Mouse (Mus musculus) hindbrain, embryonic 15.5 days (tissue): ENCODE measurements around the gene Tbc1d21. TPM values are rescaled to one million over a fixed set of nuclear protein-coding genes. Genes with fewer than 3 reads are reported as not detected.

Source experiments
- ATAC-seq: fragments of 200-750 bp; cut with Nextera tagmentation; 2 replicates; pipeline ENCODE4 v1.8.0; 2017; ENCODE audit warnings: low read depth, moderate number of reproducible peaks, moderate TSS enrichment; ENCODE audit not compliant: low FRiP score
- H3K27ac ChIP-seq: fragments of 300-500 bp; sonication (generic); replicated peaks from 2 replicates; pipeline ENCODE4 v1.5.1; 2015; ENCODE audit warnings: mild to moderate bottlenecking, inconsistent platforms
- H3K27me3 ChIP-seq: fragments of 300-500 bp; sonication (generic); 2 replicates; pipeline ENCODE4 v1.6.1; 2015; ENCODE audit warnings: control low read depth, inconsistent platforms
- H3K36me3 ChIP-seq: fragments of 300-500 bp; sonication (generic); 2 replicates; pipeline ENCODE4 v1.6.1; 2015; ENCODE audit warnings: control low read depth, inconsistent platforms
- H3K4me1 ChIP-seq: fragments of 300-500 bp; sonication (generic); replicated peaks from 2 replicates; pipeline ENCODE4 v1.6.1; 2015; ENCODE audit warnings: control low read depth, inconsistent platforms
- H3K4me2 ChIP-seq: fragments of 300-500 bp; sonication (generic); 2 replicates; pipeline ENCODE4 v1.6.1; 2015; ENCODE audit warnings: moderate library complexity, mild to moderate bottlenecking, inconsistent platforms
- H3K4me3 ChIP-seq: fragments of 300-500 bp; sonication (generic); 2 replicates; pipeline ENCODE4 v1.5.1; 2015; ENCODE audit warnings: mild to moderate bottlenecking, inconsistent platforms
- H3K9ac ChIP-seq: fragments of 300-500 bp; sonication (generic); 2 replicates; pipeline ENCODE4 v1.6.1; 2015; ENCODE audit warnings: inconsistent platforms
- H3K9me3 ChIP-seq: fragments of 300-500 bp; sonication (generic); 2 replicates; pipeline ENCODE4 v1.6.1; 2016; ENCODE audit warnings: control low read depth, inconsistent platforms
- WGBS: fragments of 180-500 bp; shearing (Covaris S2); methylation state at CpG from one replicate; pipeline ENCODE4 v1.1.7; 2015; 5-methylcytosine and 5-hydroxymethylcytosine counted together
- polyA plus RNA-seq: library from polyadenylated mRNA; unstranded; fragments of >200 nt; fragmentation: Nextera tagmentation; extraction: Ambion mirVana; gene quantifications from 2 replicates; pipeline ENCODE4 v1.2.1, GENCODE M21; 2015

Gene Tbc1d21
- polyA plus RNA-seq, 1 experiment from 2014 or later, result not detected

GRCm38 (mm10) chr9:58336650-58337281 lies 33.5 kb downstream of the Tbc1d21 start:
- Histone ChIP-seq H3K4me2 (no peak overlapping the region), H3K27ac (no peak overlapping the region), H3K9ac (no peak overlapping the region), H3K36me3 (no peaks in the 10 kb centered on the region), H3K27me3 (no peaks in the 10 kb centered on the region), H3K4me3 (no peak overlapping the region), H3K4me1 (no peaks in the 10 kb centered on the region), H3K9me3 (no peaks in the 10 kb centered on the region)
- WGBS, result 73% methylated on average over 8 of the region's 8 CpGs
- ATAC-seq, result no peak

DNA sequence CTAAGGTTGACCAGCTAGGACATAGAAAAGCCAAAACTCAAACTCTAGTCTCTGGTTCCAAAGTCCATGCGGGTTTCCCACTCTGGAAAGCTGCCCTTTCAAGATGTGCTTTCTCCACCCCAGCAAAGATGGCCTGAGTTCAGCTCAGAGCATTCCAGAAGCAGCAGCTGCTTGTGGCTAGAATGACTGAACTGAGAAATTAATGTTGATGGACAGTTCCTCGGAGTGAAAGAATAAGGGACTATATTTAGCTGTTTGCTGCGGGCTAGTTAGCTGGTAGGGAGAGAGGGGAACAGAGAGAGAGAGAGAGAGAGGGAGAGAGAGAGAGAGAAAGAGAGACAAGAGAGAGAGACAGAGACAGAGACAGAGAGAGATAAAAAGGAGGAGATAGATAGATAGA lies 39.0 kb downstream of the Tbc1d21 start:
- no peak overlapping the region for H3K27ac ChIP-seq
- peaks cover 5% of the 10 kb centered on the region; the same call in 1 of the 2 replicates for H3K4me1 ChIP-seq
- 56% methylated on average over 3 of the region's 3 CpGs for WGBS
- no peaks in the 10 kb centered on the region for H3K9me3 ChIP-seq
- no peak overlapping the region for H3K4me3 ChIP-seq
- no peak overlapping the region for H3K4me2 ChIP-seq
- H3K36me3 ChIP-seq, result no peaks in the 10 kb centered on the region
- no peaks in the 10 kb centered on the region for H3K27me3 ChIP-seq
- ATAC-seq, result no peak
- H3K9ac ChIP-seq, result no peak overlapping the region

GRCm38 (mm10) chr9:58330293-58330692 lies 40.0 kb downstream of the Tbc1d21 start:
- H3K4me3 ChIP-seq, result no peak overlapping the region
- ATAC-seq, result peak; percentile 91
- H3K27ac ChIP-seq, result no peak overlapping the region
- H3K9ac ChIP-seq, result no peak overlapping the region
- peaks cover 11% of the 10 kb centered on the region for H3K4me1 ChIP-seq
- no peaks in the 10 kb centered on the region for H3K9me3 ChIP-seq
- no peak overlapping the region for H3K4me2 ChIP-seq
- WGBS, result 27% methylated on average over 5 of the region's 5 CpGs
- no peaks in the 10 kb centered on the region for H3K36me3 ChIP-seq
- no peaks in the 10 kb centered on the region for H3K27me3 ChIP-seq

DNA sequence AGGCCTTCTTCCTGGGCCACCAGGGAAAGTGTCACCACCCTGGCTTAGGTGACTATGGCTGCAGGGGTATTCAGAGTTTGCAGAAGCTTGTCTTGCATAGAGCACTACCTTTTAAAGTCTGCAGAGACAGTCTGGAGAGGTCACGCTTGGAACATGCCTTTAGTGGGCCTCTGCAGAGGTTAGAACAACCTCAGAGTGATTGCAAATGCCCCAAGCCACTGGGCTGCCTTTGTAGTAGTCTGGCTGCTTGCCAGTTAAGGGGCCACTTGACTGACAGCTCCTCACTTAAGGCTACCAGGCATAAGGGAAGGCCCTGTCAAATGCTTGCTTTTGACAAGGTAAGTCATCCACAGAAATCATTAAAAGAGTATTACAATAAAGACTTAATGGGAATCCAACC lies 42.9 kb downstream of the Tbc1d21 start:
- Histone ChIP-seq H3K4me2 (no peak overlapping the region), H3K9me3 (no peaks in the 10 kb centered on the region), H3K4me3 (no peak overlapping the region), H3K36me3 (no peaks in the 10 kb centered on the region), H3K9ac (no peak overlapping the region), H3K27me3 (no peaks in the 10 kb centered on the region), H3K27ac (no peak overlapping the region), H3K4me1 (peaks cover 12% of the 10 kb centered on the region)
- 59% methylated on average over 1 of the region's 1 CpGs for WGBS
- no peak for ATAC-seq

- Histone ChIP-seq H3K9ac (no peak overlapping the region), H3K4me1 (peaks cover 12% of the 10 kb centered on the region), H3K36me3 (no peaks in the 10 kb centered on the region), H3K4me3 (no peak overlapping the region), H3K27me3 (no peaks in the 10 kb centered on the region), H3K27ac (no peak overlapping the region; the same call in 1 of the 2 replicates), H3K4me2 (no peak overlapping the region), H3K9me3 (no peaks in the 10 kb centered on the region)
- 34% methylated on average over 4 of the region's 4 CpGs for WGBS
- no peak for ATAC-seq
These were observed 43.6 kb downstream of the Tbc1d21 start for GRCm38 (mm10) chr9:58326477-58327180.

- Histone ChIP-seq H3K36me3 (no peaks in the 10 kb centered on the region), H3K27ac (no peak overlapping the region), H3K4me2 (no peak overlapping the region), H3K27me3 (no peaks in the 10 kb centered on the region), H3K9ac (no peak overlapping the region), H3K4me1 (peaks cover 18% of the 10 kb centered on the region), H3K9me3 (no peaks in the 10 kb centered on the region), H3K4me3 (no peak overlapping the region)
- ATAC-seq, result no peak
- WGBS, result 98% methylated on average over 3 of the region's 3 CpGs
These were observed 48.6 kb downstream of the Tbc1d21 start for GRCm38 (mm10) chr9:58321681-58322080.

- ATAC-seq, result no peak
These were observed 51.9 kb downstream of the Tbc1d21 start for GRCm38 (mm10) chr9:58318317-58318716.

DNA sequence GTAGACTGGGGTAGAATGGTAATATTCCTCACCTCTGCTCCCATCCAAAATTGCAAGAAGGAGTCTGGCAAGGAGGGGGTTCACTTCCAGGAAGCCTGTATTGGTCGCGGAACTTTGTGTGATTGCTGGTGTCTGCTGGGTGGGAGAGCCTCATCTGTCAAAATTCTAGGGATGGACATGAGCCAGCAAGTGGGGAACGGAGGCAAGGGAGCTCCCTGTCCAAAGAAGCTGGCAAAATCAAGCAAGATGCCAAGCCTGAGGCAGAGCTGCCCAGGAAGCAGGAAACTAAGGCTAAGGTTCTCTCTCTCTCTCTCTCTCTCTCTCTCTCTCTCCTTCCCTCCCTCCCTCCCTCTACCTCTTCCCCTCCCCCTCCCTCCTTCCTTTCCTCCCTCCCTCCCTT lies 52.9 kb downstream of the Tbc1d21 start:
- 50% methylated on average over 3 of the region's 3 CpGs for WGBS
- Histone ChIP-seq H3K4me3 (no peak overlapping the region), H3K4me1 (peaks cover 37% of the 10 kb centered on the region), H3K9ac (no peak overlapping the region), H3K36me3 (no peaks in the 10 kb centered on the region), H3K9me3 (no peaks in the 10 kb centered on the region), H3K27me3 (peaks cover 11% of the 10 kb centered on the region), H3K27ac (no peak overlapping the region), H3K4me2 (no peak overlapping the region)
- ATAC-seq, result no peak

More at GRCm38 (mm10) chr9:58318317-58318716, 51.9 kb downstream of the Tbc1d21 start:
- Histone ChIP-seq H3K4me2 (no peak overlapping the region), H3K9ac (no peak overlapping the region), H3K4me3 (no peak overlapping the region), H3K27me3 (peaks cover 4% of the 10 kb centered on the region; the same call in 1 of the 2 replicates), H3K4me1 (peaks cover 28% of the 10 kb centered on the region), H3K9me3 (no peaks in the 10 kb centered on the region), H3K27ac (no peak overlapping the region), H3K36me3 (no peaks in the 10 kb centered on the region)
- 84% methylated on average over 3 of the region's 3 CpGs for WGBS

DNA sequence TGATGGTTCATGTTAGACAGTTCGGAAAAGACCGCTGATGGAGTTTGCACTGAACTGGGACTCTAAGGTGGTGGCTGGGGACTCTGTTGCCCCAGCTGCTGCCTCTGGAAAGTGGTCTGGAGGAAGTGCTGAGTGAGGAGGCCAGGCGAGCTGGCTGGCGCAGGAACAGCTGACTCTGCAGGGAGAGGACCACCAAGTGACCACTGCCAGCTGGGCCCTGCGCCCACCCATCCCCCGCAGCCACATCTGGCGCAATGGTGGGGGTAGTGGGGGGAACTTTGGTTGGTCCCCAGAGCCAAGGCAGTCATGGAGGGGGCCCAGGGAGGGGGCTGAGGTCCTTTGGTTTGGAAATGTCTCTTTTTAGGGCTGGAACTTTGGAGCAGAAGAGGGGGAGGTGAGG lies 53.5 kb downstream of the Tbc1d21 start:
- no peaks in the 10 kb centered on the region for H3K9me3 ChIP-seq
- H3K4me2 ChIP-seq, result no peak overlapping the region
- no peaks in the 10 kb centered on the region for H3K36me3 ChIP-seq
- H3K9ac ChIP-seq, result no peak overlapping the region
- H3K4me3 ChIP-seq, result no peak overlapping the region
- no peak overlapping the region for H3K27ac ChIP-seq
- 59% methylated on average over 6 of the region's 7 CpGs for WGBS
- peaks cover 12% of the 10 kb centered on the region for H3K27me3 ChIP-seq
- H3K4me1 ChIP-seq, result peaks cover 43% of the 10 kb centered on the region
- ATAC-seq, result no peak

DNA sequence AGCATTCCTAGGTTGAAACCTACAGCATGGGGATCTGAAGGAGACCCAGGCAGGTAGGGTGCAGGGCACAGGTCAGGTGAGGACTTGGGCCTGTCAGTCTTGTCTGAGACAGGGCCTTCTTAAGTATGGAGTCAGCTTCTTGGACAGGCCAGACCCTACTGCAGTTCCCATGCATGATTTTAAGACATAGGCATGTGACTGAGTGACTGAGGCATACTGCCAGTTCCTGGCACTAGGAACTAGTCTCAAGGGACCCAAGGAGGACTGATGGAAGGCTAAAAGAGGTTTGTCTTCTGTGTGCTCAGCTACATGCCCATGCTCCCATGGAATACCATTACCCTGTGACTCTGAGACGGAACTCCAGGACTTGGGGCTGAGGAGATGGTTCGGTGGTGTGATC lies 54.4 kb downstream of the Tbc1d21 start:
- peaks cover 46% of the 10 kb centered on the region for H3K4me1 ChIP-seq
- H3K4me3 ChIP-seq, result no peak overlapping the region
- peak overlapping the region; percentile 66; the same call in 1 of the 2 replicates for H3K27ac ChIP-seq
- H3K4me2 ChIP-seq, result no peak overlapping the region
- 74% methylated on average over 2 of the region's 2 CpGs for WGBS
- H3K36me3 ChIP-seq, result no peaks in the 10 kb centered on the region
- H3K9ac ChIP-seq, result no peak overlapping the region
- peaks cover 20% of the 10 kb centered on the region for H3K27me3 ChIP-seq
- H3K9me3 ChIP-seq, result no peaks in the 10 kb centered on the region
- no peak for ATAC-seq

DNA sequence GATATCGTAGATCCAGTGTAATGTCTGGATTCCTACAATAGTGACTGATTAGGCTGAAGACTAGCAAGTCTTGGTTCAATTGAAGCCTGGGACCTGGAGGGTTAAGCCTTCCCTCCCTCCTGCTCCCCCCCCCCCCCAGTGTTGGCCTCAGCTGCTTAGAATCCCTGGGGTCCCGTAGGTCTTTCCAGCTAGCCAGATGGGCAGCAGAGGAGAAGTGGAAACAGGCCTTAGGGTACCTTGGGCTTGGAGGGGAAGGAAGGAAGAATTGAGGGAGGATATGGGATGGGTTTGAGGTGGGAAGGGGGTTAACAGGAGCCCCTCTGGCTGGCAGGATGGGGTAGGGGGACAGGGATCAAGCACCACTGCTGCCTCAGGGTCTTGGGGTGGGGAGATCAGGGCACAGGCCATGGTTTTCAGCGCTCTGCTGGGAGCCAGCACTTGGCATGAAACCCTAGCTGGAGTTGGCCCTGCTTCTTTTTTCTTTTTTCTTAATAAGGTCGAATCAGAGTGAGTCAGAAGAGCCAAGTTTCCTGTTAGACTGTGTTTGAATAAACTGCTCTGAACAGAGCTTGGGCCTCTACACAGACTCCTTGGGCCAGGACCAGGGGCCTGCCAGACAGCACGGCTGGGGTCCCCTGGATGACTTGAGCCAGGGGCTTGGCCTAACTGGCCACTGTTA lies 55.4 kb downstream of the Tbc1d21 start:
- peaks cover 25% of the 10 kb centered on the region for H3K27me3 ChIP-seq
- ATAC-seq, result peak; percentile 33; the same call in 1 of the 2 replicates
- 42% methylated on average over 5 of the region's 5 CpGs for WGBS
- no peak overlapping the region for H3K4me2 ChIP-seq
- H3K4me3 ChIP-seq, result no peak overlapping the region
- peaks cover 46% of the 10 kb centered on the region for H3K4me1 ChIP-seq
- peak overlapping the region; percentile 66 for H3K27ac ChIP-seq
- H3K36me3 ChIP-seq, result no peaks in the 10 kb centered on the region
- no peaks in the 10 kb centered on the region for H3K9me3 ChIP-seq
- no peak overlapping the region for H3K9ac ChIP-seq

DNA sequence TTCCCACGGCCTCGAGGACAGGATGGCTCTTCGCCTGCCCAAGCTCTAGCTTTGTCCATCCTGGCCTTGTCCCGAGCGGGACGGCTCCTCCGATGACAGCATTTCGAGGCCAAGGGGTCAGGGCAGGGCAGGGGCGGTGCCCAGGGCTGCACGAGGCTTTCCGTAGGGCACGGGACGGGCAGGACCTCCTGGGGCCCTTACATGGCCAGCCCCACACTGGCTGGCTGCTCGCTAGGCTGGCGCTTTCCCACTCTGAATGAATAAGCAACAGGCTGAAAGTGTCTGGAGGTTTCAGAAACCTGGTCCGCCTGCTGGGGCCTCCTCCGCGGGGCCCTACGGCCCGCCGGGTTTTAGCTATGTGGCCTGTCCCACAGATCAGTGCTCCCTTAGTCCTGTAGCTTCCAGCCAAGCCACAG lies 57.3 kb downstream of the Tbc1d21 start, which contains the start of gene Loxl1:
Gene Loxl1, minus strand, starts transcription at position 243 of the 416 bp plus-strand sequence.
- ATAC-seq, result peak; percentile 39; the same call in 1 of the 2 replicates
- peaks cover 25% of the 10 kb centered on the region for H3K27me3 ChIP-seq
- H3K4me2 ChIP-seq, result peak within 1 kb of the TSS; percentile 54
- peak within 1 kb of the TSS; percentile 20 for H3K9ac ChIP-seq
- peak within 1 kb of the TSS; percentile 39; the same call in 1 of the 2 replicates for H3K27ac ChIP-seq
- 2% methylated on average over 21 of the region's 21 CpGs for WGBS
- H3K9me3 ChIP-seq, result no peaks in the 10 kb centered on the region
- H3K36me3 ChIP-seq, result no peaks in the 10 kb centered on the region
- H3K4me1 ChIP-seq, result peaks cover 59% of the 10 kb centered on the region
- peak within 1 kb of the TSS; percentile 37 for H3K4me3 ChIP-seq
